Comparison of ENCODE assay signal across 8 mouse cellular contexts in genomic region chr1:64088604-64089320, GRCm38 (mm10). TPM values are rescaled to one million over a fixed set of nuclear protein-coding genes. Genes with fewer than 3 reads are reported as not detected.
DNase-seq lines count a peak whose midpoint lies in the region; ATAC-seq lines count a peak whose summit lies in the region.

No protein-coding gene starts in this region.

- H3K27ac ChIP-seq in liver, embryonic 12.5 days: no peak overlapping the region
- H3K27ac ChIP-seq in heart, embryonic 15.5 days: peak overlapping the region; percentile 65
- no peak overlapping the region for H3K27ac ChIP-seq in liver, embryonic 16.5 days (ENCODE audit: low read length)
- H3K27ac ChIP-seq in neural tube, embryonic 14.5 days (ENCODE audit: low read depth, low read length): peak overlapping the region; percentile 28; the same call in 1 of the 2 replicates

- peak overlapping the region; percentile 18; the same call in 1 of the 2 replicates for H3K4me2 ChIP-seq in liver, embryonic 12.5 days
- H3K4me2 ChIP-seq in heart, embryonic 15.5 days: peak overlapping the region; percentile 42
- H3K4me2 ChIP-seq in liver, embryonic 16.5 days (ENCODE audit: low read depth, low read length): no peak overlapping the region
- H3K4me2 ChIP-seq in neural tube, embryonic 14.5 days (ENCODE audit: low read depth, low read length): no peak overlapping the region

- peaks cover 40% of the 10 kb centered on the region for H3K4me1 ChIP-seq in liver, embryonic 12.5 days
- peaks cover 38% of the 10 kb centered on the region for H3K4me1 ChIP-seq in heart, embryonic 15.5 days (replicated peaks)
- peaks cover 12% of the 10 kb centered on the region for H3K4me1 ChIP-seq in liver, embryonic 16.5 days (ENCODE audit: control insufficient read depth, low read depth, low read length)
- peaks cover 27% of the 10 kb centered on the region for H3K4me1 ChIP-seq in neural tube, embryonic 14.5 days (ENCODE audit: control insufficient read depth, insufficient read depth, low read length)

- H3K4me3 ChIP-seq in liver, embryonic 12.5 days: no peak overlapping the region
- H3K4me3 ChIP-seq in heart, embryonic 15.5 days: no peak overlapping the region
- H3K4me3 ChIP-seq in liver, embryonic 16.5 days (ENCODE audit: low read depth, low read length): no peak overlapping the region
- no peak overlapping the region for H3K4me3 ChIP-seq in neural tube, embryonic 14.5 days (ENCODE audit: low read depth, low read length)

- no peaks in the 10 kb centered on the region for H3K36me3 ChIP-seq in liver, embryonic 12.5 days
- H3K36me3 ChIP-seq in heart, embryonic 15.5 days: no peaks in the 10 kb centered on the region
- no peaks in the 10 kb centered on the region for H3K36me3 ChIP-seq in liver, embryonic 16.5 days (ENCODE audit: control insufficient read depth, insufficient read depth)
- H3K36me3 ChIP-seq in neural tube, embryonic 14.5 days (ENCODE audit: control insufficient read depth, insufficient read depth, low read length): no peaks in the 10 kb centered on the region

- no peak overlapping the region for H3K9ac ChIP-seq in liver, embryonic 12.5 days
- no peak overlapping the region for H3K9ac ChIP-seq in heart, embryonic 15.5 days
- no peak overlapping the region for H3K9ac ChIP-seq in liver, embryonic 16.5 days (ENCODE audit: low read depth, low read length)
- no peak overlapping the region for H3K9ac ChIP-seq in neural tube, embryonic 14.5 days (replicated peaks; ENCODE audit: low read depth, low read length)

- peak; percentile 36; the same call in 1 of the 2 replicates for ATAC-seq in liver, embryonic 12.5 days
- peak; percentile 18; the same call in 1 of the 2 replicates for ATAC-seq in heart, embryonic 15.5 days (replicated peaks; ENCODE audit: insufficient number of reproducible peaks, insufficient read depth, low FRiP score, low read depth)
- peak; percentile 24; the same call in 1 of the 2 replicates for ATAC-seq in liver, embryonic 16.5 days (ENCODE audit: low read depth)
- no peak for ATAC-seq in neural tube, embryonic 14.5 days (ENCODE audit: low read depth)

- H3K9me3 ChIP-seq in liver, embryonic 12.5 days (replicated peaks): no peaks in the 10 kb centered on the region
- no peaks in the 10 kb centered on the region for H3K9me3 ChIP-seq in heart, embryonic 15.5 days (replicated peaks)
- no peaks in the 10 kb centered on the region for H3K9me3 ChIP-seq in liver, embryonic 16.5 days (replicated peaks; ENCODE audit: control insufficient read depth, low read length)
- no peaks in the 10 kb centered on the region for H3K9me3 ChIP-seq in neural tube, embryonic 14.5 days (ENCODE audit: control insufficient read depth, low read length)

- no peaks in the 10 kb centered on the region; the same call in 1 of the 2 replicates for H3K27me3 ChIP-seq in liver, embryonic 12.5 days (replicated peaks)
- H3K27me3 ChIP-seq in heart, embryonic 15.5 days: no peaks in the 10 kb centered on the region
- no peaks in the 10 kb centered on the region for H3K27me3 ChIP-seq in liver, embryonic 16.5 days (ENCODE audit: control insufficient read depth, insufficient read depth, low read depth, low read length)
- no peaks in the 10 kb centered on the region for H3K27me3 ChIP-seq in neural tube, embryonic 14.5 days (ENCODE audit: control insufficient read depth, insufficient read depth, low read length)

- 60% methylated on average over 12 of the region's 12 CpGs for WGBS in liver, embryonic 12.5 days (ENCODE audit: insufficient replicate concordance)
- WGBS in heart, embryonic 15.5 days: 60% methylated on average over 12 of the region's 12 CpGs
- 41% methylated on average over 12 of the region's 12 CpGs for WGBS in liver, embryonic 16.5 days (ENCODE audit: insufficient replicate concordance)
- WGBS in neural tube, embryonic 14.5 days: 63% methylated on average over 12 of the region's 12 CpGs

- DNase-seq in liver: no peak
- no peak for DNase-seq in testis, postnatal 10 days (ENCODE audit: low spot score)
- DNase-seq in gastrocnemius, postnatal 10 days: no peak
- DNase-seq in left cerebral cortex, adult 18-20 months (ENCODE audit: low spot score in 2 of 2): no peak

RNA-seq across cellular contexts. Expression of gene Klf7, which starts 33.3 kb away (rescaled TPM):
- 6.5 and 7.8 TPM in 2 replicates for polyA plus RNA-seq in liver, embryonic 12.5 days (2016; fragmentation: Nextera tagmentation; extraction: Ambion mirVana)
- 18.9 and 19.5 TPM in 2 replicates for polyA plus RNA-seq in heart, embryonic 15.5 days (2015; fragmentation: Nextera tagmentation; extraction: Ambion mirVana)
- 5.4 and 7.8 TPM in 2 replicates for polyA plus RNA-seq in liver, embryonic 16.5 days (2015; fragmentation: Nextera tagmentation; extraction: Ambion mirVana)
- polyA plus RNA-seq in neural tube, embryonic 14.5 days (2014; fragmentation: Nextera tagmentation; extraction: Ambion mirVana): 71.4 and 78.3 TPM in 2 replicates
- total RNA-seq in gastrocnemius, postnatal 10 days (2021): 10 to 100 TPM; 13.6 to 17.3 TPM
- 10 to 100 TPM; 36.9 to 38.5 TPM for total RNA-seq in left cerebral cortex, adult 18-20 months (2021)

Comparison
In these comparisons a context has a peak if more than half of its experiments do, and no peak if none do; other contexts are left out.
1. H3K4me2 ChIP-seq: peak in liver, embryonic 12.5 days (single experiment) and heart, embryonic 15.5 days (single experiment); none in liver, embryonic 16.5 days (single experiment) and neural tube, embryonic 14.5 days (single experiment).
2. H3K27ac ChIP-seq: peak in heart, embryonic 15.5 days (single experiment) and neural tube, embryonic 14.5 days (single experiment); none in liver, embryonic 12.5 days (single experiment) and liver, embryonic 16.5 days (single experiment).